Mouse (Mus musculus) lung, embryonic 14.5 days (tissue): ENCODE measurements around the gene T. TPM values are rescaled to one million over a fixed set of nuclear protein-coding genes. Genes with fewer than 3 reads are reported as not detected.

Experiments used
- ATAC-seq: fragments of 200-750 bp; cut with Nextera tagmentation; 2 replicates; pipeline ENCODE4 v1.8.0; 2017; ENCODE audit warnings: mild to moderate bottlenecking, moderate TSS enrichment, moderate library complexity; ENCODE audit not compliant: insufficient read depth
- DNase-seq: peaks from one replicate; pipeline ENCODE4 v3.0.0-alpha.2; 2015
- H3K27ac ChIP-seq: fragments of 300-500 bp; sonication (generic); 2 replicates; pipeline ENCODE4 v1.5.1; 2014; ENCODE audit warnings: low read depth, mild to moderate bottlenecking, moderate library complexity
- H3K27me3 ChIP-seq: fragments of 300-500 bp; sonication (generic); 2 replicates; pipeline ENCODE4 v1.6.1; 2014; ENCODE audit warnings: low read length, control low read depth; ENCODE audit not compliant: insufficient read depth
- H3K36me3 ChIP-seq: fragments of 300-500 bp; sonication (generic); 2 replicates; pipeline ENCODE4 v1.6.1; 2014; ENCODE audit warnings: control low read depth; ENCODE audit not compliant: insufficient read depth
- H3K4me1 ChIP-seq: fragments of 300-500 bp; sonication (generic); 2 replicates; pipeline ENCODE4 v1.6.1; 2014; ENCODE audit warnings: antibody characterized with exemption, control low read depth; ENCODE audit not compliant: insufficient read depth
- H3K4me2 ChIP-seq: fragments of 300-500 bp; sonication (generic); 2 replicates; pipeline ENCODE4 v1.6.1; 2014; ENCODE audit warnings: mild to moderate bottlenecking
- H3K4me3 ChIP-seq: fragments of 300-500 bp; sonication (generic); 2 replicates; pipeline ENCODE4 v1.5.1; 2014; ENCODE audit warnings: low read depth, low read length
- H3K9ac ChIP-seq: fragments of 300-500 bp; sonication (generic); 2 replicates; pipeline ENCODE4 v1.6.1; 2014
- H3K9me3 ChIP-seq: fragments of 300-500 bp; sonication (generic); 2 replicates; pipeline ENCODE4 v1.6.1; 2016; ENCODE audit warnings: low read depth, low read length, control low read depth
- CTCF ChIP-seq: IDR thresholded peaks from 2 replicates; pipeline ENCODE4 v1.5.1; 2016; ENCODE audit warnings: antibody characterized with exemption, low read depth
- WGBS: fragments of 180-500 bp; shearing (Covaris S2); extraction: QIAGEN DNeasy Blood & Tissue Kit; methylation state at CpG from one replicate; pipeline ENCODE4 v1.1.7; 2014; 5-methylcytosine and 5-hydroxymethylcytosine counted together
- polyA plus RNA-seq: library from polyadenylated mRNA; unstranded; fragments of >200 nt; fragmentation: Nextera tagmentation; extraction: Ambion mirVana; gene quantifications from 2 replicates; pipeline ENCODE4 v1.2.1, GENCODE M21; 2014

T gene
- polyA plus RNA-seq, 1 experiment from 2014 or later: 0.34 TPM

- WGBS: under 1% methylated on average over 52 of the region's 52 CpGs
- Histone ChIP-seq H3K9ac (no peak overlapping the region), H3K9me3 (no peaks in the 10 kb centered on the region), H3K4me1 (no peaks in the 10 kb centered on the region), H3K27me3 (peaks cover 97% of the 10 kb centered on the region), H3K4me3 (peak overlapping the region; percentile 32), H3K27ac (no peak overlapping the region), H3K36me3 (no peaks in the 10 kb centered on the region), H3K4me2 (peak overlapping the region; percentile 60)
- no peak for TF ChIP-seq CTCF
- DNase-seq (no peak), ATAC-seq (no peak)
These were observed 874 bp upstream of the T start for GRCm38 (mm10) chr17:8433121-8433977.

GRCm38 (mm10) chr17:8436184-8436583 is 2.0 kb downstream of the T start:
- Histone ChIP-seq H3K27ac (no peak overlapping the region), H3K9ac (no peak overlapping the region), H3K4me2 (no peak overlapping the region), H3K9me3 (no peaks in the 10 kb centered on the region), H3K4me3 (no peak overlapping the region), H3K27me3 (peaks cover 71% of the 10 kb centered on the region), H3K4me1 (no peaks in the 10 kb centered on the region), H3K36me3 (no peaks in the 10 kb centered on the region)
- no peak for ATAC-seq
- TF ChIP-seq CTCF: no peak
- 41% methylated on average over 7 of the region's 7 CpGs for WGBS
- DNase-seq: no peak

- no peaks in the 10 kb centered on the region for H3K36me3 ChIP-seq
- H3K9me3 ChIP-seq: no peaks in the 10 kb centered on the region
- DNase-seq (no peak), ATAC-seq (no peak)
- WGBS: 53% methylated on average over 3 of the region's 3 CpGs
- no peak overlapping the region for H3K27ac ChIP-seq
- no peak overlapping the region for H3K4me2 ChIP-seq
- H3K4me1 ChIP-seq: no peaks in the 10 kb centered on the region
- peak; percentile 40 for TF ChIP-seq CTCF
- no peak overlapping the region for H3K4me3 ChIP-seq
- no peak overlapping the region for H3K9ac ChIP-seq
- no peaks in the 10 kb centered on the region; the same call in 1 of the 2 replicates for H3K27me3 ChIP-seq
These were observed 9.8 kb downstream of the T start for GRCm38 (mm10) chr17:8444062-8444461.

- Histone ChIP-seq H3K4me2 (no peak overlapping the region), H3K4me3 (no peak overlapping the region), H3K4me1 (no peaks in the 10 kb centered on the region), H3K27me3 (no peaks in the 10 kb centered on the region), H3K9me3 (no peaks in the 10 kb centered on the region), H3K27ac (no peak overlapping the region), H3K9ac (no peak overlapping the region), H3K36me3 (no peaks in the 10 kb centered on the region)
- no peak for TF ChIP-seq CTCF
- 19% methylated on average over 9 of the region's 9 CpGs for WGBS
- DNase-seq (no peak), ATAC-seq (no peak)
These were observed 13.5 kb downstream of the T start for GRCm38 (mm10) chr17:8447676-8448192.

GRCm38 (mm10) chr17:8448324-8448723 is 14.1 kb downstream of the T start:
- Histone ChIP-seq H3K9ac (no peak overlapping the region), H3K4me1 (no peaks in the 10 kb centered on the region), H3K27me3 (no peaks in the 10 kb centered on the region), H3K27ac (no peak overlapping the region), H3K36me3 (no peaks in the 10 kb centered on the region), H3K4me2 (no peak overlapping the region), H3K9me3 (no peaks in the 10 kb centered on the region), H3K4me3 (no peak overlapping the region)
- DNase-seq (no peak), ATAC-seq (no peak)
- TF ChIP-seq CTCF: no peak; the same call in 1 of the 2 replicates
- WGBS: 69% methylated on average over 3 of the region's 3 CpGs

GRCm38 (mm10) chr17:8455196-8455595 is 21.0 kb downstream of the T start:
- no peaks in the 10 kb centered on the region for H3K36me3 ChIP-seq
- H3K4me3 ChIP-seq: no peak overlapping the region
- ATAC-seq (no peak), DNase-seq (no peak)
- H3K4me1 ChIP-seq: no peaks in the 10 kb centered on the region
- WGBS: 41% methylated on average over 6 of the region's 6 CpGs
- no peak overlapping the region for H3K4me2 ChIP-seq
- H3K27me3 ChIP-seq: no peaks in the 10 kb centered on the region
- no peak for TF ChIP-seq CTCF
- H3K27ac ChIP-seq: no peak overlapping the region
- H3K9me3 ChIP-seq: no peaks in the 10 kb centered on the region
- no peak overlapping the region for H3K9ac ChIP-seq

GRCm38 (mm10) chr17:8455601-8456000 is 21.4 kb downstream of the T start:
- Histone ChIP-seq H3K9ac (no peak overlapping the region), H3K36me3 (no peaks in the 10 kb centered on the region), H3K4me2 (no peak overlapping the region), H3K4me1 (no peaks in the 10 kb centered on the region), H3K27ac (no peak overlapping the region), H3K4me3 (no peak overlapping the region), H3K27me3 (no peaks in the 10 kb centered on the region), H3K9me3 (no peaks in the 10 kb centered on the region)
- no peak for TF ChIP-seq CTCF
- no peak for ATAC-seq
- 57% methylated on average over 7 of the region's 7 CpGs for WGBS
- no peak for DNase-seq
